Mouse (Mus musculus) C2C12 (cell line): ENCODE results near the gene Acer3.
"Not testable (repeated sequence)": the region's sequence is repeated elsewhere in the genome, so short reads cannot be mapped to it uniquely, and the experiment has no call there.

ENCODE experiments used
- CEBPB ChIP-seq: IDR thresholded peaks from one replicate; pipeline ENCODE4 v1.6.1; 2011; ENCODE audit warnings: low read depth, mild to moderate bottlenecking, control low read depth, moderate library complexity
- CTCF ChIP-seq: IDR thresholded peaks from one replicate; pipeline ENCODE4 v1.5.1; 2011; ENCODE audit not compliant: control insufficient read depth, insufficient read depth, insufficient read length
- MAX ChIP-seq: IDR thresholded peaks from one replicate; pipeline ENCODE4 v1.6.1; 2011; ENCODE audit warnings: mild to moderate bottlenecking, control low read depth
- MYOD1 ChIP-seq: IDR thresholded peaks from one replicate; pipeline ENCODE4 v1.6.1; 2011; ENCODE audit warnings: low read depth; ENCODE audit not compliant: control insufficient read depth, insufficient read length
- MYOG ChIP-seq: IDR thresholded peaks from one replicate; pipeline ENCODE4 v1.6.1; 2011; ENCODE audit not compliant: control insufficient read depth, insufficient read length; ENCODE audit errors: extremely low read depth

- not testable (repeated sequence) for TF ChIP-seq CTCF, MYOG, MAX, CEBPB, MYOD1
These were observed 52.8 kb downstream of the Acer3 start for GRCm38 (mm10) chr7:98268166-98268565.
